Mouse (Mus musculus): ENCODE data around the gene Cmbl. TPM values are rescaled to one million over a fixed set of nuclear protein-coding genes. Genes with fewer than 3 reads are reported as not detected.

Gene Cmbl
- total RNA-seq, 2 experiments from 2014 or later = 10.1 to 13.5 TPM

GRCm38 (mm10) chr15:31611976-31612375 is 46.8 kb downstream of the Cmbl start:
- DNase-seq (ENCODE audit: extremely low spot score in 1 of 2, low spot score in 1 of 2) = no peak

DNA sequence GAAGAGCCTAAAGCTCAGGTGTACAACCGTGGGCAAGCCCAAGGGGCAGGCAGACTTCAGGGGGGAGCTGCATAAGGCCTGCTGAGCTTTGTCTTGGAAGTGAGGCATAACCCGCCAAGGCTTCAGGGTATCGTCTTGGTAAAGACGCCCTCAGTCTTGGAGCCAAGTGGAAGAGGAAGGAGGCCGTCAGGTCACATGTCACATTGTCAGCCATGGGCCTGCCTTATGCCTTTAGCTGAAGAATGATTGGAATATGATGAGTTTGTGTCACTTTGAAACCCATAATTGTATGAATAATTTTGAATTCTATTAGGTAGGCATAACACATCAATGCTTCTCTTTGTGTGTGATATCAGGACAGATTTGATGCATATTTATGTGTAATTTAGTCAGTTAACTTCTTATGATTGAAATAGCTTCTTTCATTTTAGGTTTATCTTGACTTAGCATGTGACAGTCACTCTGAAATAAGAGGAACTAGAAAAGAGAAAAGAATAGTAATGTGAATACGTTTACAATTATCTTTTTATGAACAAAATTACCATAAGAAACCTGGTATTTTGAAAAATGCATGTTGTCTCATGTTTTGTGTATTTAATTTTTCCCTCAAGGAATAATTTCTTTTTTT is 48.8 kb downstream of the Cmbl start:
- no peak for DNase-seq (ENCODE audit: extremely low spot score in 1 of 2, low spot score in 1 of 2)

GRCm38 (mm10) chr15:31614666-31615065 is 49.5 kb downstream of the Cmbl start:
- no peak for DNase-seq (ENCODE audit: extremely low spot score in 1 of 2, low spot score in 1 of 2)

DNA sequence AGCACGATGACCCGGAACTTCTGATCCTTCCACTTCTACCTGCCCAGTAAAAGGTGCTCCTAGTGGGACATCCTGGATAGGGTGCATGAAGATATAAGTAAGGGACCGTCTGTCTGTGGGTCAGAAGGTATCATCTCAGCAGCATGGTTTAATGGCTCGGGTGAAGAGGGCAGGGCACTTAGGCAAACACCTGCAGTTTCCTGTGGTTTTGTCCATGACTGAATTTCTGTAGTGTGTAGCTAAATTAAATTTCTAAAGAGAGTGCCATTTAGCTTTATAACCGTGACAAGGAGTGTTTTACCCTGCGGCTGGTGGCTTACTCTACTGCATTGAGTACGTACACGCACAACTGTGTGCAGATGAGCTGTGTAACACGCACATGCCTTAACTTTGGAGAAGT is 52.1 kb downstream of the Cmbl start:
- no peak for DNase-seq (ENCODE audit: extremely low spot score in 1 of 2, low spot score in 1 of 2)

DNA sequence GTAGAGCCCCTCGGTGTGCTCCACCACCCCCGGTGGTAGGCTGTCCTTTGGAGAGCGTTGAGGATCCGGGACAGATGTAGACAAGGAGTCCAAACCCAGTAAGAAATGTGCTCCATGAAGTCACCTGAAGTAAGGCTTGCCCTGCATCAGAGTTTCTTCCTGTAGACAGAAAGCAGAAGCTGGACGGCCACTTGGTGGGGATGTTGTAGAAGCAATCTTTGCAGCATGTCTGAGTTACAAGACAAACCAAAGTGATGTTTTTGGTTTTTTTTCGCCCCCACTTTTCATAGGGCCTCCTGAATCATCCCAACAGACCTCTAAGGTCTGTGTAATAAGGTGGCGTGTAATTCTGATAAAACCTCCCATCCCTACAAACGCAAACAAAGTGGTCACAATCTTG is 54.3 kb downstream of the Cmbl start:
- DNase-seq (ENCODE audit: extremely low spot score in 1 of 2, low spot score in 1 of 2) = peak in 1 of 2 experiments; percentile 30

GRCm38 (mm10) chr15:31627277-31628154 is 62.3 kb downstream of the Cmbl start:
- no peak for DNase-seq (ENCODE audit: extremely low spot score in 1 of 2, low spot score in 1 of 2)

GRCm38 (mm10) chr15:31628180-31628579 is 63.0 kb downstream of the Cmbl start:
- no peak for DNase-seq (ENCODE audit: extremely low spot score in 1 of 2, low spot score in 1 of 2)

- DNase-seq (ENCODE audit: extremely low spot score in 1 of 2, low spot score in 1 of 2) = no peak
These were observed 64.4 kb downstream of the Cmbl start for GRCm38 (mm10) chr15:31629556-31629955.

DNA sequence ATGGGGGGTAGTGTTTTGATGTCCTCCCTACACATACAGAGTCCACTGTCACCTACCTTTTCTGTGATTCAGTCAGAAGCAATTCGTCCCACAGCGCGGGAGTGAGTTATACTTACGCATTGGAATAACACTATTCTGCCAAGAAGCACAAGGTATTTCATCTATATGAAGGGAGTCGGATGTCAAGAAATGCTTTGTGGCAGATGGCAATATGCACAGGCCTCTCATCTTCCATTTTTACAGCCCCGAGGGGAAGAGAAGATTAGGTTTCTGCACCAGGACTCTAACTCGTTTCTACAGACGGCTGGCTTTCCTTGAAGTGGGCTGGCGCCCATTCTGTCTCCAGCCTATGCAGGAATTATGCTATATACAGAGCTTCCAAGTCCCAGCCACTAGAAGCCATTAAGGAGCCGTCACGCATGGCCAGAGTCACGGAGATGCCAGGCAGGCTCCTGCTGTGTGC is 66.2 kb downstream of the Cmbl start:
- no peak for DNase-seq (ENCODE audit: extremely low spot score in 1 of 2, low spot score in 1 of 2)

GRCm38 (mm10) chr15:31632478-31632877 is 67.3 kb downstream of the Cmbl start:
- no peak for DNase-seq (ENCODE audit: extremely low spot score in 1 of 2, low spot score in 1 of 2)

- DNase-seq (ENCODE audit: extremely low spot score in 1 of 2, low spot score in 1 of 2) = peak; percentile 47 to 51
These were observed 69.4 kb downstream of the Cmbl start for GRCm38 (mm10) chr15:31634582-31634981.

DNA sequence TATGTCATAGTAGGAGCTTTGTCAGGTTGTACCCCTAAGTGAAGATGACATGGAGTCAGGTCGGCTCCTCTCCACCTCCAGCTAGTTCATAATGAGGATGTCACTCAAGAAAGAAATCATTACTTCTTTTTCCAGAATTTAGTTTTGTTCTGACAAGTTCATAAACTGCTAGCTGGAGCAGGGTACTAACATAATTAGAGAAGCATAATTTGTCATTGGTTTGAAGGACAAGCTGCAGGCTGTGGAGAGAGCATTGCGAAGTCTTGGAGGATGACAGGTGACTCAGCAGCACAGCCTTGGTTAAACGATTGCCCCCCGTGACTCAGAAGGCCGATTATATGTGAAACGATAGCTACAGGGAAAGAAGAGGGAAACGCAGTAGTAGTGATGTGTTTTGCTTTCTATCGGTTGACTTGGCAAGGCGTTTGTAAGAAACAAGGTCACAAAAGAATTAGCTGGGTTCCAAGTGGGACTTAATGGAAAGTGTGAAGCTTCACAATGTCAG is 71.0 kb downstream of the Cmbl start:
- no peak for DNase-seq (ENCODE audit: extremely low spot score in 1 of 2, low spot score in 1 of 2)

Other genes with a start within 250 kb of the Cmbl start
- 10 to 100 TPM; 45.8 to 52.8 TPM for gene Ankrd33b, start 197.7 kb upstream of the Cmbl start, total RNA-seq (2021)
- 1 to 10 TPM; 1.3 to 1.5 TPM for gene Ropn1l, start 111.7 kb upstream of the Cmbl start, total RNA-seq (2021)
- gene March6, start 34.3 kb upstream of the Cmbl start, total RNA-seq (2021) = 100 to 1,000 TPM; 186 to 189 TPM
- 100 to 1,000 TPM; 233 to 257 TPM for gene Cct5, start 36.4 kb downstream of the Cmbl start, total RNA-seq (2021)
- 10 to 100 TPM; 11.8 to 13.3 TPM for gene Fam173b, start 36.5 kb downstream of the Cmbl start, total RNA-seq (2021)